Mouse (Mus musculus) retina, postnatal 7 days (tissue): ENCODE data around the gene Casp12.
"Not testable (repeated sequence)": the region's sequence is repeated elsewhere in the genome, so short reads cannot be mapped to it uniquely, and the experiment has no call there.

Experiments
- DNase-seq: peaks from one replicate; pipeline ENCODE4 v3.0.0-alpha.2; 2012; ENCODE audit warnings: low read depth, low spot score

Gene Casp12

DNA sequence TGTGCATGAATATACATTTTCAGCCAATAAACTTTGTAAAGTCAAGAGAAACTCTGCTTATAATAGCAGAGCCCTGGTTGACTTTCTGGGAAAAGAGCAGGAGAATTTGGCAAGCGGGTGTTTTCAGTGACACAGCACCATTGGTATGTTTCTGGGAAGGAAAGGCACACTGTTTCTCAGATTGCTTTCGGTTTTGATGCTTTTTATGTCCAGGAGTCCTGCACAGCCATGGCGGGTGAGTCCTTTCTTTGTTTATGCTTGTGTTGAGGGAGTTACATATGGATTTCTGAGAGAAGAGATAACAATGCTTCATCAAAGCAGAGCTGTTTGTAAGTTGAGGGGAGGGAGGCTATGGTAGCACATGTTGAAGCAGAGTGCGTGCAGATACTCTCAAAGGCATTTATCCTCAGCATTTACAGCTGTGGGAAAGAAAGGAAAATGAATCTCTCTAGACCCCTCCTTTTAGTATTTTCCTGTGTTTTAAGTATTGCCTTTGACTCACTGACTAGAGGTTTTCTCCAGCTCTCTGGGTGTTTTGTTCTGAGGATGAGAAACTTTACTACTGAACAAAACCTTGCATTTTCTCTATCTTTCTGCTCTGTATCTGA lies at the start of gene Casp12:
Gene Casp12 (plus strand): TSS at position 140 of the 608 bp plus-strand sequence.
- no peak for DNase-seq

DNA sequence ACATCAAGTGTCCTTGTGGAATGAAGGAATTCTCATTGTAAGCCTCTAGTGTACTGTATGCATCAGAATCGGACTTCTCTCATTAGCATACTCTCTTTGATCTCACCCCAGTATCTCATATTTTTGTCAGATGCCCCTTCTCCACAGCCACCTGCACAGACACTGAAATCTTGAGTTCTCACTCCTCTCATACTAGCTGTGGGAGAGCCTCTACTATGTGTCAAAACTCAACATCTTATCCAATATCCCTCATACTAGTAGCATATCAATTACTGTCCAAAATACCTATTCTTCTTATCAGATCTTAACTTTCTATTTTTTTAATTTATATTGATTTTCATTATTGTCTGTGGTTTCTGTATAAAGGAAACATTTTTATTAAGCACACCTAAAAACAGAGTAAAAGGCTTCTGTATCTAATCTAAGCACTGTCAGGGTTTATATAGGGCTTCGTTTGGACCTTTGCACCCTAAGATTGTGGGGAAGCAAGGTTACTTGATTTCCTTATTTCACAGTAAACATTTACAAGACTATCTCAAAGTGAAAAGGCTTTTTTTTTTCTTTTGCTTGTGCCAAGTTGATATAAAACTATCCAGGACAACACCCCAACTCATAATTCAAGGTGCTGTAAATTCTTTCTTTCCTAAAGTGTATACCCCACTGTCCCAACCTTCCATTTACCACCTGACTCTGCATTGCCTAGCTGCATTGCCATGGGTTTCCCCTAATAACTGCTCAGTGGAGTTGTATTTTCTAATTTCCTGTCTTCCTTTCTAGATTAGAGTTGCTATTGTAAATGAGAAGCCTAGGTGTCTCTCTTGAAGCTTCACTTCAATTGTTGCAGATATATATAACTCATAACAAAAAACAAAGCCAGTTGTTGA lies 48.6 kb upstream of the Casp12 start:
- DNase-seq = no peak

DNA sequence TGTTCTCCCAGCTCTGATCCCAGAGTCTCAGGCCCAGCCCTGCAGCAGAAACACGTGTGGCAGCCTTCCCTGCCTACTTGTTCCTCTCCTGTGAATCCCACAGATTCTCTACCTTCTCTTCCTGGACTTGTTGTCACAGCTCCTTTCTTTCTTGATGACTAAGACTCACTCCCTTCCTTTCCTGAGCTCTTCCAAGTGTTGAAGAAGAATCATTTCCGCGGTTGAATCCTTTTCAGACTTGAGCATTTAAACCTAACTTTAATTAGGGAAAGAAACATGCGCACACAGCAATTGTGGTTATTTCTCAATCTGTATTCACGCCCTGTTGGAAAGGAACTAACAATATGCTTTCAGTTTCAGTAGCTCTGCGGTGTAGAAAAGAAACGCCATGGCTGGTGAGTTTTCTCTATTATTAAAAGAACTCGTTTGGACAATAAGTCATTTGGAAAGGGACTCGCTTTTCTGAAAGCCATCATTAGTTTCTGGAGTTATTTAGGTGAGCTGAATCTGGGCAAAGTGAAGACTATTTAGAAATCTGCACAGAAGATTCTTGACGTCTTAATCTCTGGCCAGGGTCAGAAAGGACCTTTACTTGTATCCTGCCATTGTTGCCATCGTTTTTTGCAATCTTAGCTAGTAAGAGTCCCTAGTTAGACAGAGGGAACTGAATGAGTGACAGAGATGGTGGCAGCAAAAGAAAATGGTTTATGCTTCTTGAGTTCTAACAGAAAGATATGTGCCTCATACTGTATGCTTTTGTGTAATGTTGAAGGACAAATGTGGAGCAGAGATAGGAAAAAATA lies 46.7 kb upstream of the Casp12 start, which contains the start of gene Casp1:
Gene Casp1 (plus strand): TSS at position 189 of the 803 bp plus-strand sequence.
- DNase-seq = no peak

DNA sequence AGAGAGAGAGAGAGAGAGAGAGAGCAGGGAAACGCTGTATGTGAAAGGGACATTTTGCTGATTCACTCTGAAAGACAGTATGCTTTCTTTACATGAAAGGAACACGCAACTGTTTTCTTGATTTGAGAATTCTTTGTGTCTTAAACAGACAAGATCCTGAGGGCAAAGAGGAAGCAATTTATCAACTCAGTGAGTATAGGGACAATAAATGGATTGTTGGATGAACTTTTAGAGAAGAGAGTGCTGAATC lies 46.2 kb upstream of the Casp12 start:
- no peak for DNase-seq

DNA sequence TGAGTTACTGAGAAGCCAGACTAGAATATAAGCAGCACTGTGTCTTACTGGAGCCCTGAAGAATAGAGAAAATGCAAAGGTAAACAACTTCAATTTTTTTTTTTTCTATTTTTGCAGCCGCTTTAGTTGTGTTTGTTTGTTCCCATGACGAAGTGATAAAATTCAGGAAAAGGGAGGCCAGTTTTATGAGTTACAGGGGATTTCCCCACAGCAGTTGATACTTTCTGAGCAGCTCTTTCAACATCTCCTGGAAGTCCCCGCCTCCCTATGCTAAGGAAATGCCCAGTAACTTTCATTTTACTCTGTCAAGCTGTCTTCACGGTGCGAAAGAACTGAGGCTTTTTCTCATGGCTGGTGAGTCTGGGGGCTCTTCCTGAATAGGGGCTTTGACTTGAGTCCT lies 36.7 kb upstream of the Casp12 start, which contains the start of gene Casp4:
Gene Casp4 (plus strand): TSS at position 268 of the 400 bp plus-strand sequence.
- no peak for DNase-seq

DNA sequence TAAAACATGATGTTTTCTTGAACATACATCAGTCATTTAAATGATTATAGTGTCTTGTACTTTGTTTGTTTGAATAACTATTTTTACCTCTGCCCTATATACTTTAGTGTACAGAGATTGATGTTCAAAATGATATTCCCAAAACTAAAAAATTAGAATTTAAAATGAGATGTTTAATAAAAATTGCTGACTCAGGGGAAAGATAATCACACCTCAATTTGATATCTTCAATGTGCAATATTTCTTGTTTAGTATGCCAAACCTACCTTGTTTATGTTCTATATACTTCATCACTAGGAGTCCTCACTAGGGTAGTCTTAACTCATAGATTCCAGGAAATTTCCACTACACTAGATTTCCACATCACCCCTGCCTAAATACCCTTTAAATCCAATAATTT lies 35.1 kb upstream of the Casp12 start:
- no peak for DNase-seq

DNA sequence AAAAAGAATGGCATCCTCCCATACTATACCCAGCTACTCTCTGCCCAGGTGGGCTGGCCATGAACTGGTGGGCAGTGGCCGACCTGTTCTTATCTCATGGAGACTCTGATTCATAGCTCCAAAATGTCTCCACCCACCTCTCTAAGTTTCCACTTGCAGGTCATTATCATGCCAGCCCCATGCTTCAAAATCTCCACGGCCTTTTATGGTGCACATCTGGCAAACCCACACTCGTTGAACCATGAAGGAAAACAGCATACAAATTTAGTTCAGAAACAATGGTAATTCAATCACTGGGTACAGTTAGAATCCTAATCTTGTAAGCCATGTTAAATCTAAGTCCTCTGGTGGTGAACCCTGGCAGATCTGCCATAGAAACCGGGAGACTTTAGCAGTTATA lies 33.8 kb upstream of the Casp12 start:
- DNase-seq = no peak

DNA sequence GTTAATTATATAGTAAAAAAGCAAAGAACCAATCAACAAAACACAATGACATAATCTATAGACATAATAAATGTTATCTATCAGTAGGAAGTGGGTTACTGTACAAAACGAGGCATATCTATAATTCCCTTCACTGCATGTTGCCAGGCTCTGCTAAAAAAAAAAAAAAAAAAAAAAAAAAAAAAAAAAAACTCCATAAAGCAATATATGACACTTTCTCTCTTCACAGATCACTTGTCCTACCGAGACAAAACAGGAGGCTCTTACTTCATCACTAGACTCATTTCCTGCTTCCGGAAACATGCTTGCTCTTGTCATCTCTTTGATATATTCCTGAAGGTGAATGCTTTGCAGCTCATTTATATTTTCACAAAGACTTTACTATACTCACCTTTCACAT lies 17.0 kb upstream of the Casp12 start:
- DNase-seq = no peak

DNA sequence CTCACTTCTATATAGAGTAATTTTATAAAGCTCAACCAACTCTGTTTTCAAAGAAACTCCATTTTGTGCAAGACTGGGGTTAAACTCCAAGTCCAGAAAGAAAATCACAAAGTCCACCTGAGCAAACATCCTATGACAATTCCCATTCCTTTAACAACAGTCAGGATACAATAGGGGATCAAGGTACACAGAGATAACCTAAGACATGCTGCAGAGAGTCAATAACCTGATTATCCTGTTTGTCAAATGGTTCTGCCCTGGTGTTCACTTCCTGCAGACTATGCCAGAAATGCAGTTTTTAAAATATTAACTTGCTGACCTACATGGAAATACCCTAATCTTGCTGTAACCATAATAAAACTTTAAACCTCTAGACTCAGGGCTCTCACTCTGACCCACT lies 12.8 kb upstream of the Casp12 start:
- DNase-seq = no peak

DNA sequence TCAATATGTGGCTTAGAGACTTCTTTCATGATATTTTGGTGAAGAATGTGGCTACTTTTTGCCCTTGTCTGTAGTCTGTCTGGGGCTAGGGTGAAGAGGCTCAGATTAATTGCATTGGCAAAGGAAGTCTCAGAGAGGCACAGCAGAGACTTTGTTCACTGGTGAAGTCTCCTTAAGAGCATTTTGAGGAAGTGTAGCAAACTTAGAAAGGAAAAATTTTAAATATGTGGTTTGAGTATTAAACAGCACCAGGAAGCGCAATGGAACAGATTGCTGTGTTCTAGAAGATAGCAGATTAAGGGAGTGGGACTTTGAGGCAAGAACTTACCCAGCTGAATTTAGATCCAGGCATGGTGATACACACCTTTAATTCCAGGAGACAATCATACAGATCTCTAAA lies 11.8 kb upstream of the Casp12 start:
- DNase-seq = no peak

DNA sequence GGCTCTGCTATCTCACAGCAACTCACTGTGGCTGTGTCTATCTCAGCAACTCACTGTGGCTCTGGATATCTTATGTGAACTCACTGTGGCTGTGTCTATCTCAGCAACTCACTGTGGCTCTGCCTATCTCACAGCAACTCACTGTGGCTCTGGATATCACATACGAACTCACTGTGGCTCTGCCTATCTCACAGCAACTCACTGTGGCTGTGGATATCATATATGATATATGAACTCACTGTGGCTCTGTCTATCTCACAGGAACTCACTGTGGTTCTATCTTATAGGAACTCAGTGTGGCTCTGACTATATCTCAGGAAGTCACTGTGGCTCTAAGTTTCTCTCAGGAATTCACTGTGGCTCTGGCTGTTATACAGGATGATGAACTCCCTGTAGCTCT lies 2.1 kb upstream of the Casp12 start:
- DNase-seq = no peak

DNA sequence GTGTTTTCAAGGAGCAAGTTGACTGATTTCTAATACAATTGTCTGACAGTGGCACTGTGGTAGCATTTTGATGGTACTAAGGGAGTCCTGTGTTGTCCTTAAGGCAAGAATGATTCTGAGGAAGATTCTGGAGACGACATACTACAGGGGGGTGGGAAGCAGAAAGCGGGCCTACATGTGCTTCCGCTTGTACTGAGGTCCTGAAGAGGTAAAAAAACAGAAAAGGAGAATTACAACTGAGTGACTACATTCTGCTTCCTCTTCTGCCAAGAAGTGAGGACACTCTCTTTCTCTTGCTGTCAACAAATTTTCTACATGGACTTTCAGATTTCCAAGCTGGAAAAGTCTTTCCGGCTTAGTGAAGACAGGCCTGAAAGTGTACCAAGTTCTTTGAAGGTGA lies 1.1 kb upstream of the Casp12 start:
- DNase-seq = no peak

DNA sequence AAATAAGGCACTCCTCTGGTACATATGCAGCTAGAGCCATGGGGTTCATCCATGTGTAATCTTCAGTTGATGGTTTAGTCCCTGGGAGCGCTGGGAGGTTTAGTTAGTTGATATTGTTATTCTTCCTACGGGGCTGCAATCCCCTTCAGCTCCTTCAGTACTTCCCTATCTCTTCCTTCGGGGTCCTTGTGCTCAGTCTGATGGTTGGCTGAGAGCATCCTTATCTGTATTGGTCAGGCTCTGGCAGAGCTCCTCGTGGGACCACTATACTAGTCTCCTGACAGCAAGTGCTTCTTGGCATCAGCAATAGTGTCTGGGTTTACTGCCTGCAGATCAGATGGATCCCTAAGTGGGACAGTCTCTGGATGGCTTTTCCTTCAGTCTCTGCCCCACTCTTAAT lies 2.2 kb downstream of the Casp12 start:
- DNase-seq = no peak

DNA sequence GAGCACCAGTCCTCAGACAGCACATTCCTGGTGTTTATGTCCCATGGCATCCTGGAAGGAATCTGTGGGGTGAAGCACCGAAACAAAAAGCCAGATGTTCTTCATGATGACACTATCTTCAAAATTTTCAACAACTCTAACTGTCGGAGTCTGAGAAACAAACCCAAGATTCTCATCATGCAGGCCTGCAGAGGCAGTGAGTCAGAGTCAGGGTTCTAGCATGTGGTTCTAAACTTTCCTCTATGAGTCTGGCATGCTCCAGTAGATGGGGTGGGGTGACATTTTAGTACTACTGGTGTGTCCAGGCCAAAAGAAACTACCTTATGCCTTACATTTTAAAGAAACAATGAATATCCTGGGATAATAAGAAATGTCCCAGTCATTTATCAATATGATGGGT lies 8.4 kb downstream of the Casp12 start:
- no peak for DNase-seq

DNA sequence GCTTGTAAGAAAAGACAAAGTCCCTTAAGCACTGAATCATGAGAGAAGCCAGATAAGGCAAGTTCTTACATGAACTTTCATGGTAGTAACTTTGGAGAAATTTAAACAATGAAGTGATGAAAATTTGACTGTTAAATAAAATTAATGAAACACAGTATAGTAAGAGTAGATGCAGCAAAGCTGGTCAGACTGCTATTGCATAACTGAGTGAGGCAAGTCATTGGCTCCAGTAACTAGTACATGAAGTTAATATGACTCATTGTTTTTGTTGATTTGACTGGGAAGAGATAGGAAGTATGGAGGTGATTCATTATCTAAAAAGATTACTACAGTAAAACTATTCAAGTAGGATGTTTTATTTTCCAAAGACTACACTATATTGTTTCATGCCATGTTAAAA lies 11.6 kb downstream of the Casp12 start:
- DNase-seq = no peak

DNA sequence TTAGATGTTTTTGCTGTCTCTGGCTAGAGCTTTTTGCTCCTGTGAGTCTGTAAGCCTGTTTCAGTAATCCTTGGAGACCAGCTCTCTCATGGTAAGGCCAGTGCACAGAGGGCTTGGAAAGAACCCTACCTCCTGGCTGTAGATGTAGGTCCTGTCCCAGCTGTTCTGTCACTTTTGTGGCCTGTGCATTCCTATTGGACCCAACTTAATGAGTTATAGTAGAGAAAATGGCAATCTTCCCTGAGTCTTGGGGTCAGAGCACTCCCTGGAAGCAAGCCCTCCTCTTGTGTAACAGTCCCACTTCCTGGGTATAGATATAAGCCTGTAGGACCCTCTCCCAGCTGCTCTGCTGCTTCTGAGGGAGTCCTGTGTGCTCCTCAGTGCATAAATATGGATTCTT lies 48.3 kb downstream of the Casp12 start:
- DNase-seq = no peak

DNA sequence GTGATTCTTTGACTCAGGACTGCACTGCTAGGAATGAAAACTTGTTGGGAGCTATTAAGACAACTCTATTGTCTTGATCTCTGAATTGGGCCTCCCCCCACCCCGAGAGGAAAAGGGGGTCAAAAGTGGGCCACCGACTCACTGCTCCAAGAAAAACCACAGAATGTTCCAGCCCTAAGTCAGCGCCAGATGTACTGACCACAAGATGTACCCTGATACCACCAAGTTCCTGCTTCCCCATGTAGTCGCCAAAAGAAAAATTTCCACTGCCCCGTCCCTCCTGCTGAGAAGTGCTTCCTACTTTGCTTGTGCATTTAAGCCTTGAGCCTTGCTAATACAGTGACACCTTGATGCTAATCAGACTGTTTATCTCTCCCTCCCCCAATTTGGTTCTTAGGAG lies 50.6 kb downstream of the Casp12 start:
- not testable (repeated sequence) for DNase-seq

DNA sequence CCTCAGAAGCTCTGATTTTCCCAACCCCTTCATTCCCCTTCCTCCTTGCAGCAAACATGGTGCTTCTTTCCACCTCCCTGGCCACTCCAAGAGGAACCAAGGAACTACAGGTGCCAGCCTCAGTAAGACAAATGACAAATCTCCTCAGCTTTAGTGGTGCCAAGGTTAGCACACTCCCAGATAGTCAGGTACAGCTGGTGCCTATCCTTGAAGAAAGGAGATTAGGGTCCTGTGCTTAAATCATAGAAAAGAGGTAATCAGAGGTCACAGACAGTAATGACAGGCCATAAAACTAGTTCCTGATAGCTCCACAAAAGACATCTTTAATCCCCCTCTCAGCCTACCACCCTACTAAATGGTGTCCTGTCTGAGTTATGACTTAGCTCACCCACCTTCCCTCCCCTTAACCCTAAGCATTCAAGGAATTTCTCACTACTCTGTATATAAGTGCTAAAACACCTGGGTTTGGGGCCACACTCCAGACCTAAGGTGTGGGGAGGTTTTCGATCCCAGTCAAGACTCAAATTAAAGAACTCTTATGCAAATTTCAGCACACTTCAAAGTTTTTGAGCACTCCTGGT lies 65.8 kb downstream of the Casp12 start:
- DNase-seq = no peak

DNA sequence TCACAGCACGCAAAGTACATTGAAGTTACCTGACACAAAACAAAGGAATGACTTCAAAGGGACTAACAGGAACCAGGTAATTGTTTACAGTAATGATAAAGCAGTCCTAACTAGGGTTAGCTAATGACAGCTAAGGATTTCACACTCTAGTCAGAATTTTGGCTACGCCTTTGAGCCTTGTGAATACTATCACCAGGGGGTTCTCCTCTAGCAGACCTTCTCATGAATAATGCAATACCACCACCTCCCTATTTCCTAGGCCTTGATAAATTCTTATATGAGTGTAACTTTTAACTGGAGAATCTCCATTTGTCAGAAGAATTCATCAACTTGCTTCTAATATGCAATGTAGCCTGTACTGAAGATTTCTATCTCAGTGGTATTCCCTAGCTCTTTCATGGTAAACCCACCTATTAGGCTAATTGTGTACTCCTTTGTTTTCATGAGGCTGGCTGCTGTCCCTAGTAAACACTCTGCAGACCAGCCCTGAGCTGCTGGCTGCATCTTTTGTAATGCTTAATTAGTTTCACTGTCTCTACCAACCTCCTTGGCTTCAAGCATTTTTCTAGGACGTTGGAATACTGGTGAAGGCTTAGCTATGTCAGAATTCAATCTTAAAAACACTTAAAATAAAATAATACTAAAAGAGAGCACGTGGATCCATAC lies 67.3 kb downstream of the Casp12 start:
- DNase-seq = no peak

DNA sequence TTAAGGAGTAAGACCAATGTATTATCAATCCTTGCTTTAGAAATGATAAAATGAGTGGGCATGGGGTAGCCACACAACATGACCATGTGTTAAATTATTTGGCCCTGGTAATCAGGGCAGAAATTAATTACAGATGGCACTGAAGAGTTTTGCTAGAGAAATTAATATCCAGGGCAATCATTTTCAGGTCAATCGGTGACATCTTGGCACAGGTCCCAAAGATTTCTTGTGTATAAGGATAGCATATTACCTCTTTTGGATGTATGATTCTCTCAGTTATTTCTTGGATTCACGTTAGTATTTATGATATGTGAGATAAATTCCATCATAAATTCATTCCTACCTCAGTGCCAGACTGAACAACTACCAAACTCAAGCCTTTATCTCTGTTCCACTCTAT lies 72.6 kb downstream of the Casp12 start:
- DNase-seq = no peak
